Mouse (Mus musculus): ENCODE data around the gene Nfkb1. TPM values are rescaled to one million over a fixed set of nuclear protein-coding genes. Genes with fewer than 3 reads are reported as not detected.

Nfkb1 gene
- polyA plus RNA-seq, 1 experiment from 2014 or later = 29.1 TPM

DNA sequence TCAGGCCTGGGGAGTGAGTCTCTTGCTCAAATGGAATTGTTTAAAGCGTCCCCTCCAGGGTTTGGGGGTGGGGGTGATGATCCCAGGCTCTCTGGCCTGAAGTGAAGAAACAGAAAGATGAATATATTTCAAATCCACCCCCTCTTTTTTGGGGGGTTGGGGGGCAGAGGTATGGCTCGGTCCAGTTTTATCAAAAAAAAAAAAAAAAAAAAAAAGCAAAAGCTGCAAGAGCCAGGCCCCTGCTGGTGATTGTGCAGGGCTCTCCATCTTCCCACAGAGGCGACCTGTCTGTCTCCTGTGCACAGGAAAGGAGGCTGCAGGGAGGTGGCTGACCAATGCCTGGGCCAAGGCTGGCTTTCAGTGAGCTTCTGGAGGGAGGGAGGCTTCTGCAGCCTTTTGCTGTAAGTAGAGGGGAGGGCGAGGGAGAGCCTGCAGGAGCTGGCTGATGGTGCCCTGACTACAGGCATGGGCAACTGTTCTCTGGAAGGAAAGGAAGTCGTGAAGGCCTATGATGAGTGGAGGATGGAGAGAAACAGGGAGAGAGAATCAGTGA is 112.7 kb downstream of the Nfkb1 start:
- no peak for ATAC-seq (replicated peaks; ENCODE audit: low FRiP score, low TSS enrichment, low read depth)
- H3K4me1 ChIP-seq (replicated peaks; ENCODE audit: control insufficient read depth, insufficient read depth, low read length) = peaks cover 16% of the 10 kb centered on the region
- DNase-seq (ENCODE audit: low spot score) = no peak
- peaks cover 1% of the 10 kb centered on the region; the same call in 1 of the 2 replicates for H3K36me3 ChIP-seq (ENCODE audit: control insufficient read depth, insufficient read depth, low read length)
- H3K9me3 ChIP-seq (ENCODE audit: control insufficient read depth, low read length) = no peaks in the 10 kb centered on the region
- H3K9ac ChIP-seq (ENCODE audit: low read length) = no peak overlapping the region
- H3K4me2 ChIP-seq (ENCODE audit: low read length) = no peak overlapping the region
- peak overlapping the region; percentile 29 for H3K27ac ChIP-seq (ENCODE audit: low read depth)
- no peaks in the 10 kb centered on the region for H3K27me3 ChIP-seq (replicated peaks; ENCODE audit: control insufficient read depth, insufficient read depth, low read length)
- 39% methylated on average over 5 of the region's 5 CpGs for WGBS
- no peak overlapping the region for H3K4me3 ChIP-seq (ENCODE audit: low read depth, low read length)

- no peak for DNase-seq (ENCODE audit: low spot score)
- no peak overlapping the region for H3K4me2 ChIP-seq (ENCODE audit: low read length)
- 54% methylated on average over 3 of the region's 3 CpGs for WGBS
- no peaks in the 10 kb centered on the region for H3K27me3 ChIP-seq (replicated peaks; ENCODE audit: control insufficient read depth, insufficient read depth, low read length)
- H3K9ac ChIP-seq (ENCODE audit: low read length) = no peak overlapping the region
- no peak overlapping the region for H3K4me3 ChIP-seq (ENCODE audit: low read depth, low read length)
- H3K4me1 ChIP-seq (replicated peaks; ENCODE audit: control insufficient read depth, insufficient read depth, low read length) = peaks cover 19% of the 10 kb centered on the region
- no peaks in the 10 kb centered on the region for H3K9me3 ChIP-seq (ENCODE audit: control insufficient read depth, low read length)
- no peak for ATAC-seq (replicated peaks; ENCODE audit: low FRiP score, low TSS enrichment, low read depth)
- no peak overlapping the region for H3K27ac ChIP-seq (ENCODE audit: low read depth)
- H3K36me3 ChIP-seq (ENCODE audit: control insufficient read depth, insufficient read depth, low read length) = 0 out of 2 replicates have a peak, but pooled peaks cover 6% of the 10 kb centered on the region
These were observed 116.2 kb downstream of the Nfkb1 start for GRCm38 (mm10) chr3:135575126-135575525.

GRCm38 (mm10) chr3:135573051-135573450 is 118.3 kb downstream of the Nfkb1 start:
- ATAC-seq (replicated peaks; ENCODE audit: low FRiP score, low TSS enrichment, low read depth) = no peak
- no peak overlapping the region for H3K9ac ChIP-seq (ENCODE audit: low read length)

DNA sequence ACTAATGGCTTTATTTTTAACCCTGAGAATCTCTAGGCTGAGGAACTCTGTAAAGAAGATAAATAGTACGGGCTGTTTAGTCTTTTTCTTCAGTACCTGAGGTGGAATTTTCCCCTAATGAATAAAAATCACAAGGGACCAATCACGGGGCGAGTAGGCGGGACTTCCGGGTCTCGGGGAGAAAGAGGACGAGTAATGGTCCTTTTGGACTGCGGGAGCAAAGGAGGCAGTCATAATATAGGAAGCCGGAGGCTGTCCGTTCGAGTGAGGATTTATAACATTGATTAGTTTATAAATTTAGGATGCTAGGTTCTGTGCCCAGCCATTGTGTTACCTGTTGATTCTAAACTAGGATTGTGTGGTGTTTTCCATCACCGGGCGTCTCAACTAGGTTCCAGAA is 119.8 kb downstream of the Nfkb1 start:
- Histone ChIP-seq H3K9ac (ENCODE audit: low read length) (no peak overlapping the region), H3K27me3 (replicated peaks; ENCODE audit: control insufficient read depth, insufficient read depth, low read length) (no peaks in the 10 kb centered on the region), H3K4me3 (ENCODE audit: low read depth, low read length) (no peak overlapping the region), H3K27ac (ENCODE audit: low read depth) (no peak overlapping the region), H3K36me3 (ENCODE audit: control insufficient read depth, insufficient read depth, low read length) (0 out of 2 replicates have a peak, but pooled peaks cover 6% of the 10 kb centered on the region), H3K4me1 (replicated peaks; ENCODE audit: control insufficient read depth, insufficient read depth, low read length) (peaks cover 12% of the 10 kb centered on the region; the same call in 1 of the 2 replicates), H3K4me2 (ENCODE audit: low read length) (0 out of 2 replicates have a peak overlapping the region, but pooled peaks have one; percentile 18), H3K9me3 (ENCODE audit: control insufficient read depth, low read length) (no peaks in the 10 kb centered on the region)
- 63% methylated on average over 13 of the region's 13 CpGs for WGBS
- DNase-seq (ENCODE audit: low spot score) = no peak
- ATAC-seq (replicated peaks; ENCODE audit: low FRiP score, low TSS enrichment, low read depth) = no peak

More at GRCm38 (mm10) chr3:135573051-135573450, 118.3 kb downstream of the Nfkb1 start:
- 27% methylated on average over 6 of the region's 6 CpGs for WGBS
- DNase-seq (ENCODE audit: low spot score) = no peak
- no peak overlapping the region for H3K4me2 ChIP-seq (ENCODE audit: low read length)
- no peak overlapping the region for H3K27ac ChIP-seq (ENCODE audit: low read depth)
- peaks cover 12% of the 10 kb centered on the region; the same call in 1 of the 2 replicates for H3K4me1 ChIP-seq (replicated peaks; ENCODE audit: control insufficient read depth, insufficient read depth, low read length)
- no peak overlapping the region for H3K4me3 ChIP-seq (ENCODE audit: low read depth, low read length)
- H3K9me3 ChIP-seq (ENCODE audit: control insufficient read depth, low read length) = no peaks in the 10 kb centered on the region
- no peaks in the 10 kb centered on the region for H3K27me3 ChIP-seq (replicated peaks; ENCODE audit: control insufficient read depth, insufficient read depth, low read length)
- H3K36me3 ChIP-seq (ENCODE audit: control insufficient read depth, insufficient read depth, low read length) = 0 out of 2 replicates have a peak, but pooled peaks cover 6% of the 10 kb centered on the region

GRCm38 (mm10) chr3:135568633-135569032 is 122.7 kb downstream of the Nfkb1 start:
- DNase-seq (ENCODE audit: low spot score) = no peak
- Histone ChIP-seq H3K9ac (ENCODE audit: low read length) (no peak overlapping the region), H3K9me3 (ENCODE audit: control insufficient read depth, low read length) (no peaks in the 10 kb centered on the region), H3K36me3 (ENCODE audit: control insufficient read depth, insufficient read depth, low read length) (0 out of 2 replicates have a peak, but pooled peaks cover 6% of the 10 kb centered on the region), H3K4me1 (replicated peaks; ENCODE audit: control insufficient read depth, insufficient read depth, low read length) (peaks cover 8% of the 10 kb centered on the region; the same call in 1 of the 2 replicates), H3K4me3 (ENCODE audit: low read depth, low read length) (no peak overlapping the region), H3K4me2 (ENCODE audit: low read length) (no peak overlapping the region), H3K27me3 (replicated peaks; ENCODE audit: control insufficient read depth, insufficient read depth, low read length) (no peaks in the 10 kb centered on the region), H3K27ac (ENCODE audit: low read depth) (no peak overlapping the region)
- no peak for ATAC-seq (replicated peaks; ENCODE audit: low FRiP score, low TSS enrichment, low read depth)
- 55% methylated on average over 5 of the region's 5 CpGs for WGBS

- Histone ChIP-seq H3K36me3 (ENCODE audit: control insufficient read depth, insufficient read depth, low read length) (0 out of 2 replicates have a peak, but pooled peaks cover 6% of the 10 kb centered on the region), H3K4me3 (ENCODE audit: low read depth, low read length) (no peak overlapping the region), H3K27me3 (replicated peaks; ENCODE audit: control insufficient read depth, insufficient read depth, low read length) (no peaks in the 10 kb centered on the region), H3K9me3 (ENCODE audit: control insufficient read depth, low read length) (no peaks in the 10 kb centered on the region), H3K27ac (ENCODE audit: low read depth) (no peak overlapping the region), H3K4me2 (ENCODE audit: low read length) (no peak overlapping the region), H3K4me1 (replicated peaks; ENCODE audit: control insufficient read depth, insufficient read depth, low read length) (0 out of 2 replicates have a peak, but pooled peaks cover 2% of the 10 kb centered on the region), H3K9ac (ENCODE audit: low read length) (no peak overlapping the region)
- no peak for ATAC-seq (replicated peaks; ENCODE audit: low FRiP score, low TSS enrichment, low read depth)
- DNase-seq (ENCODE audit: low spot score) = no peak
- 68% methylated on average over 6 of the region's 6 CpGs for WGBS
These were observed 123.5 kb downstream of the Nfkb1 start for GRCm38 (mm10) chr3:135567888-135568287.

DNA sequence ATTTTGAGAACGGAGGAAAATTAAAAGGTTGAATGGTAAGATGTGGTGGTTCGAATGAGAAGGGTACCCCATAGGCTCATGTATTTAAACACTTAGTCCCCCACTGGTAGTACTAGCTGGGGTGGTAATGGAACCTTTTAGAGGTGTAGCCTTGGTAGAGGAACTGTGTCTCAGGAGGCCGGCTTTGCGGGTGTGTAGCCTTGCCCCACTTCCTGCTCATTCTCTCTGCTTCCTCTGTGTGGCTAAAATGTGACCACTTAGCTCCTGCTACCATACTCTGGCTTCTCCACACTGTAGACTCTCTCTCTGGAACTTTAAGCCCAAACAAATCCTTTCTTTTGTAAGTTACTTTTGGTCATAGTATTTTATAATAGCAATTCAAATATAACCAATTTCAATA is 126.0 kb downstream of the Nfkb1 start:
- 0 out of 2 replicates have a peak, but pooled peaks cover 2% of the 10 kb centered on the region for H3K36me3 ChIP-seq (ENCODE audit: control insufficient read depth, insufficient read depth, low read length)
- DNase-seq (ENCODE audit: low spot score) (no peak), ATAC-seq (replicated peaks; ENCODE audit: low FRiP score, low TSS enrichment, low read depth) (no peak)
- WGBS = 84% methylated on average over 4 of the region's 4 CpGs
- H3K4me1 ChIP-seq (replicated peaks; ENCODE audit: control insufficient read depth, insufficient read depth, low read length) = no peaks in the 10 kb centered on the region
- no peak overlapping the region for H3K4me2 ChIP-seq (ENCODE audit: low read length)
- no peaks in the 10 kb centered on the region for H3K9me3 ChIP-seq (ENCODE audit: control insufficient read depth, low read length)
- no peak overlapping the region for H3K27ac ChIP-seq (ENCODE audit: low read depth)
- H3K27me3 ChIP-seq (replicated peaks; ENCODE audit: control insufficient read depth, insufficient read depth, low read length) = no peaks in the 10 kb centered on the region
- H3K4me3 ChIP-seq (ENCODE audit: low read depth, low read length) = no peak overlapping the region
- no peak overlapping the region for H3K9ac ChIP-seq (ENCODE audit: low read length)

- DNase-seq (ENCODE audit: low spot score) (no peak), ATAC-seq (replicated peaks; ENCODE audit: low FRiP score, low TSS enrichment, low read depth) (no peak)
- Histone ChIP-seq H3K9me3 (ENCODE audit: control insufficient read depth, low read length) (no peaks in the 10 kb centered on the region), H3K4me1 (replicated peaks; ENCODE audit: control insufficient read depth, insufficient read depth, low read length) (no peaks in the 10 kb centered on the region), H3K27ac (ENCODE audit: low read depth) (no peak overlapping the region), H3K27me3 (replicated peaks; ENCODE audit: control insufficient read depth, insufficient read depth, low read length) (no peaks in the 10 kb centered on the region), H3K4me2 (ENCODE audit: low read length) (no peak overlapping the region), H3K4me3 (ENCODE audit: low read depth, low read length) (no peak overlapping the region), H3K9ac (ENCODE audit: low read length) (no peak overlapping the region), H3K36me3 (ENCODE audit: control insufficient read depth, insufficient read depth, low read length) (no peaks in the 10 kb centered on the region)
- WGBS = 84% methylated on average over 9 of the region's 9 CpGs
These were observed 126.6 kb downstream of the Nfkb1 start for GRCm38 (mm10) chr3:135564706-135565105.

DNA sequence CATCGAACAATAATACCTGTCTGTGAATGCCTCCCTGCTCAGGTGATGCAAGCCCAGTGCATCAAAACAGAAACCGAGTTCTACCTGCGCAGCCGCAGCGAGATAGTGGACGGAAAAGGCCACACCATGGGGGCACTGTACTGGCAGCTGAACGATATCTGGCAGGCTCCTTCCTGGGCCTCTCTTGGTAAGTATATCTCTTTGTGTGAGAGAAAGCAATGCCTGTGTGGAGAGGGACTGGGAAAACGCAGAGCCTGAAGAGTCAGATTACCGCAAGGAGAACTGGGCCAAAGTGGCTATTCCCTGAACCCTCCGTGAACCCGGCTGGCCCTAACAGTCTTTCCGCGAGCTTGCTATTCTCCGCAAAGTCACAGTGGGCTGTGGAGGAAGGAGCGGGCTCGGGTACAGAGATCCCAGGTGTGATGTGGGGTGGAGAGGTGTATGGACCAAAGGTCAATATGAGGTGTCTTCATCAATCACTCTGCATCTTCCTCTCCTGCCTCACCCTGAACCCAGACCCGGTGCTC is 128.1 kb downstream of the Nfkb1 start:
- Histone ChIP-seq H3K36me3 (ENCODE audit: control insufficient read depth, insufficient read depth, low read length) (no peaks in the 10 kb centered on the region), H3K9ac (ENCODE audit: low read length) (no peak overlapping the region), H3K9me3 (ENCODE audit: control insufficient read depth, low read length) (no peaks in the 10 kb centered on the region), H3K27ac (ENCODE audit: low read depth) (no peak overlapping the region), H3K4me3 (ENCODE audit: low read depth, low read length) (no peak overlapping the region), H3K4me2 (ENCODE audit: low read length) (no peak overlapping the region), H3K4me1 (replicated peaks; ENCODE audit: control insufficient read depth, insufficient read depth, low read length) (no peaks in the 10 kb centered on the region), H3K27me3 (replicated peaks; ENCODE audit: control insufficient read depth, insufficient read depth, low read length) (no peaks in the 10 kb centered on the region)
- no peak for DNase-seq (ENCODE audit: low spot score)
- no peak for ATAC-seq (replicated peaks; ENCODE audit: low FRiP score, low TSS enrichment, low read depth)
- WGBS = 76% methylated on average over 17 of the region's 17 CpGs

Measured in intestine, embryonic 14.5 days (tissue).